Mouse (Mus musculus) liver, embryonic 13.5 days (tissue): ENCODE data around the gene Nmb. TPM values are rescaled to one million over a fixed set of nuclear protein-coding genes. Genes with fewer than 3 reads are reported as not detected.

Source experiments
- ATAC-seq: fragments of 200-750 bp; cut with Nextera tagmentation; 2 replicates; pipeline ENCODE4 v1.8.0; 2017; ENCODE audit warnings: low read depth, mild to moderate bottlenecking, moderate number of reproducible peaks, moderate library complexity
- DNase-seq: peaks from one replicate; pipeline ENCODE4 v3.0.0; 2022
- H3K27ac ChIP-seq: fragments of 300-500 bp; sonication (generic); 2 replicates; pipeline ENCODE4 v1.5.1; 2015; ENCODE audit warnings: moderate library complexity, mild to moderate bottlenecking, inconsistent platforms
- H3K27me3 ChIP-seq: fragments of 300-500 bp; sonication (generic); 2 replicates; pipeline ENCODE4 v1.6.1; 2015; ENCODE audit warnings: mild to moderate bottlenecking, inconsistent platforms
- H3K36me3 ChIP-seq: fragments of 300-500 bp; sonication (generic); 2 replicates; pipeline ENCODE4 v1.6.1; 2015; ENCODE audit warnings: mild to moderate bottlenecking, inconsistent platforms
- H3K4me1 ChIP-seq: fragments of 300-500 bp; sonication (generic); replicated peaks from 2 replicates; pipeline ENCODE4 v1.6.1; 2015; ENCODE audit warnings: inconsistent platforms
- H3K4me2 ChIP-seq: fragments of 300-500 bp; sonication (generic); 2 replicates; pipeline ENCODE4 v1.6.1; 2015; ENCODE audit warnings: inconsistent platforms, mild to moderate bottlenecking, moderate library complexity
- H3K4me3 ChIP-seq: fragments of 300-500 bp; sonication (generic); replicated peaks from 2 replicates; pipeline ENCODE4 v1.5.1; 2015; ENCODE audit warnings: mild to moderate bottlenecking, inconsistent platforms
- H3K9ac ChIP-seq: fragments of 300-500 bp; sonication (generic); 2 replicates; pipeline ENCODE4 v1.6.1; 2015; ENCODE audit warnings: mild to moderate bottlenecking, inconsistent platforms
- H3K9me3 ChIP-seq: fragments of 300-500 bp; sonication (generic); replicated peaks from 2 replicates; pipeline ENCODE4 v1.6.1; 2016; ENCODE audit warnings: inconsistent platforms
- WGBS: fragments of 180-500 bp; shearing (Covaris S2); methylation state at CpG from one replicate; pipeline ENCODE4 v1.1.7; 2015; ENCODE audit not compliant: insufficient replicate concordance; 5-methylcytosine and 5-hydroxymethylcytosine counted together
- polyA plus RNA-seq: library from polyadenylated mRNA; unstranded; fragments of >200 nt; fragmentation: Nextera tagmentation; extraction: Ambion mirVana; gene quantifications from 2 replicates; pipeline ENCODE4 v1.2.1, GENCODE M21; 2015

Gene Nmb
- polyA plus RNA-seq, 1 experiment from 2014 or later, result 1.5 TPM

GRCm38 (mm10) chr7:80873038-80873437 is 31.8 kb downstream of the Nmb start:
- peaks cover 25% of the 10 kb centered on the region for H3K36me3 ChIP-seq
- peak; percentile 48 for ATAC-seq
- H3K4me1 ChIP-seq, result 0 out of 2 replicates have a peak, but pooled peaks cover 8% of the 10 kb centered on the region

DNA sequence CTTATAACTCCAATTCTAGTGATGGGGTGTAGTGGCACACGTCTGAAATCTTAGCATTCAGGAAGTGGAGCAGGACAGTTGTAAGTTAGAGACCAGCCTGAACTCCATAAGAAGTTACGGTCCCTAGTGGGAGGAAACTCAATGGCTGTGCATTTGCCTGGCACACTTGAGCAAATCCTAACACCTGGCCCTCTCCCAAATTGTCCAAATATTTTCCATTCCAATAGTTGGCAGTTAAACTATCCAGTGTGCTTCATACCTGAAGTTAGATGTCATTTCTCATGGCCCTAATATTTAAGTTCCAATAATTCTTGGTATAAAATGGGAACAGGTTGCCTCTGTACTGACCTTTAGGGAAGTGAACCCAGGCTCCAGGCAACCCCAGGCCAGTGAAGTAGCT is 36.2 kb downstream of the Nmb start:
- ATAC-seq (no peak), DNase-seq (no peak)
- peaks cover 13% of the 10 kb centered on the region; the same call in 1 of the 2 replicates for H3K36me3 ChIP-seq

More at GRCm38 (mm10) chr7:80873038-80873437, 31.8 kb downstream of the Nmb start:
- H3K9ac ChIP-seq, result no peak overlapping the region
- H3K27me3 ChIP-seq, result peaks cover 13% of the 10 kb centered on the region
- no peak for DNase-seq
- 33% methylated on average over 5 of the region's 5 CpGs for WGBS
- no peak overlapping the region for H3K4me2 ChIP-seq
- no peaks in the 10 kb centered on the region for H3K9me3 ChIP-seq
- H3K27ac ChIP-seq, result no peak overlapping the region
- H3K4me3 ChIP-seq, result no peak overlapping the region

DNA sequence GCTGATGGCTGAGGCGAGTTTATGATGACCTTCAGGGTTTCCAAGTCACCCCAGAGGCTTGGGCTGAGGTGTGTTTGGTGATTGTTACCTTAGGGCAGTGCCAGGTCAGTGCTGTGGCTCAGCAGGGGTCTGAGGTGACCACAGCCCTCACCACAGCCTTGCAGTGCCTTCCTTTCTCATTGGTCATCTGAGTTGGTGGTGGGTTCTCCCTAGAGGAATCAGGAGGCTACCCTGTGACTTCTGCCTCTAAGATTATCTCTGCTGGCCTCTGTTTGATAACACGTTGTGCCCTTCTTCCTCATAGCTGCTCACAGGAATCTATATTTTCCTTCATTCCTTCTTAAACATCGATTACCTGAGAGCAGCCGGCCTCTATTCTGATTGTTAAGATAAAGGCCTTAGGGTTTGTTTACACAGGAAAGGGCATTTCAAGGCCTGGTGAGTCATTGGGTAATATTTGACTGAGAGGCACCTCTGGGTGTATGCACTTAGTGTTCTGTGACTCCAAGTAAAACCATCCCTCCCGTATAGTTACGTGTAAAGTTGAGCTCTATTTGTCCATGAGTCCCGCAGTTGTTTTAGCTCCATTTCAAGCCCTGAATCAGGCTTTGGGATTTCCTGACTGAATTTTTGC is 38.2 kb downstream of the Nmb start:
- H3K4me1 ChIP-seq, result peaks cover 46% of the 10 kb centered on the region
- H3K36me3 ChIP-seq, result peaks cover 6% of the 10 kb centered on the region; the same call in 1 of the 2 replicates
- no peak overlapping the region for H3K27ac ChIP-seq
- peak overlapping the region; percentile 33; the same call in 1 of the 2 replicates for H3K9ac ChIP-seq
- H3K27me3 ChIP-seq, result no peaks in the 10 kb centered on the region
- H3K4me2 ChIP-seq, result 0 out of 2 replicates have a peak overlapping the region, but pooled peaks have one; percentile 14
- WGBS, result 40% methylated on average over 7 of the region's 7 CpGs
- no peak for DNase-seq
- H3K4me3 ChIP-seq, result no peak overlapping the region
- ATAC-seq, result peak; percentile 37; the same call in 1 of the 2 replicates
- no peaks in the 10 kb centered on the region for H3K9me3 ChIP-seq

More for the DNA sequence above, 36.2 kb downstream of the Nmb start:
- Histone ChIP-seq H3K4me3 (no peak overlapping the region), H3K4me1 (peaks cover 34% of the 10 kb centered on the region), H3K4me2 (no peak overlapping the region), H3K27ac (no peak overlapping the region), H3K9ac (no peak overlapping the region), H3K9me3 (no peaks in the 10 kb centered on the region), H3K27me3 (no peaks in the 10 kb centered on the region)
- WGBS, result 75% methylated on average over 2 of the region's 2 CpGs

DNA sequence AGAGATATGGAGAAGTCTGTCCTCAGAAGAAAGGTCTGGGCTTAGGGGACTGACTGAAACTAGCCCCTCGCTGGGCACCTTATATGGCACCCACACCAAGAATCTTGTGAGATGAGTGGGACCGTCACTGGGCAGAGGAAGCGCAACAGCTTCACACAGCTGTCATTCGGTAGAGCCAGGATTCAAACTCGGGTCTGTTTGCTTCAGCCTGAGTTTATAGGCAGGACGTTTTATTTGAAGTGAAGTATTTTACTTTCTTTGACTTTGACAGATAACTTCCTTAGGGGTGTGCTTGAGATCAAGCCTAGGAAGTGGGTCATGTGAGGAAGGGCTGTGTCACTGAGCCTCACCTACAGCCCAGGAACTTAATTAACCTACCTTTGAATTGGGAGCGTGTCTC is 39.4 kb downstream of the Nmb start:
- Histone ChIP-seq H3K27me3 (no peaks in the 10 kb centered on the region), H3K4me1 (peaks cover 55% of the 10 kb centered on the region), H3K27ac (peak overlapping the region; percentile 61), H3K9me3 (no peaks in the 10 kb centered on the region), H3K36me3 (peaks cover 6% of the 10 kb centered on the region; the same call in 1 of the 2 replicates), H3K9ac (no peak overlapping the region), H3K4me2 (0 out of 2 replicates have a peak overlapping the region, but pooled peaks have one; percentile 13), H3K4me3 (no peak overlapping the region)
- WGBS, result 61% methylated on average over 7 of the region's 7 CpGs
- ATAC-seq (no peak), DNase-seq (no peak)

- no peak for DNase-seq
- H3K9ac ChIP-seq, result no peak overlapping the region
Measured at GRCm38 (mm10) chr7:80864831-80865230, 40.0 kb downstream of the Nmb start.

DNA sequence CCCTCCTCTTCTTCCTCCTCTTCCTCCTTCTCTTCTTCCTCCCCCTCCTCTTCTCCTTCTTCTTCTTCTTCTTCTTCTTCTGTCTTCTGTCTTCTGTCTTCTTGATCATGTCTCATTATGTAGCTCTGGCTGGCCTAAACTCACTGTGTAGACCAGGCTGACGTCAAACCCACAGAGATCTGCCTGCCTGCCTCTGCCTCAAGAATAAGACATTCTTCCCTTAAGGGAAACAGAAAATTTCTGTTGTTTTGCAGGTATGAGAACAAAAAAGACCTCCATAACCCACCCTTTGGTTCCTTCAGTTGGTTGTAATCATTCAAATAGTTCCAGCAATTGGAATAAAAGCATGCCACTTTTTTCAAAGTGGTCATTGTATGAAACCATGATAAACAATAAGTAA is 40.7 kb downstream of the Nmb start:
- ATAC-seq, result no peak
- WGBS, result 39% methylated on average over 1 of the region's 1 CpGs
- peak overlapping the region; percentile 10 for H3K27ac ChIP-seq

More at GRCm38 (mm10) chr7:80864831-80865230, 40.0 kb downstream of the Nmb start:
- Histone ChIP-seq H3K9me3 (no peaks in the 10 kb centered on the region), H3K4me3 (no peak overlapping the region), H3K27ac (peak overlapping the region; percentile 61), H3K4me2 (0 out of 2 replicates have a peak overlapping the region, but pooled peaks have one; percentile 13), H3K36me3 (peaks cover 6% of the 10 kb centered on the region; the same call in 1 of the 2 replicates), H3K4me1 (peaks cover 62% of the 10 kb centered on the region), H3K27me3 (no peaks in the 10 kb centered on the region)
- no peak for ATAC-seq
- WGBS, result 29% methylated on average over 8 of the region's 8 CpGs

DNA sequence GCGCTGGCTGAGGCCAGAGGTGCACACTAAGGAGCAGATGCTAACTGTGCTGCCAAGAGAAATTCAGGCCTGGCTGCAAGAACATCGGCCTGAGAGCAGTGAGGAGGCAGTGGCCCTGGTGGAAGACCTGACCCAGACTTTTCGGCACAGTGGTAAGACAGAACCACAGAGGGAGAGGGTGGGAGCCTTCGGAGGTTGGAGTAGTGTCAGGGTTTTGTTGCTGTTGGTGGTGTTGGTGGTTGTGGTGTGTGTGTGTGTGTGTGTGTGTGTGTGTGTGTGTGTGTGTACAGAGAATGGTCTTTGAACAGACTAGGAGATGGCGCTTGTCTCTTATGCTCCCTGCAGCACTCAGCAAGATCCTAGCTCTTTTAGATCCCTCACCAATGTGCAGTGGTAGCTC is 41.4 kb downstream of the Nmb start:
- H3K4me1 ChIP-seq, result peaks cover 63% of the 10 kb centered on the region
- DNase-seq (no peak), ATAC-seq (no peak)
- H3K9me3 ChIP-seq, result no peaks in the 10 kb centered on the region
- H3K9ac ChIP-seq, result no peak overlapping the region
- no peak overlapping the region for H3K4me2 ChIP-seq
- no peaks in the 10 kb centered on the region for H3K27me3 ChIP-seq
- H3K27ac ChIP-seq, result no peak overlapping the region
- WGBS, result 65% methylated on average over 5 of the region's 5 CpGs
- peaks cover 6% of the 10 kb centered on the region; the same call in 1 of the 2 replicates for H3K36me3 ChIP-seq
- no peak overlapping the region for H3K4me3 ChIP-seq

More for the DNA sequence above, 40.7 kb downstream of the Nmb start:
- H3K27me3 ChIP-seq, result no peaks in the 10 kb centered on the region
- H3K9ac ChIP-seq, result no peak overlapping the region
- no peak overlapping the region for H3K4me2 ChIP-seq
- H3K9me3 ChIP-seq, result no peaks in the 10 kb centered on the region
- peaks cover 6% of the 10 kb centered on the region; the same call in 1 of the 2 replicates for H3K36me3 ChIP-seq
- no peak for DNase-seq
- H3K4me3 ChIP-seq, result no peak overlapping the region
- H3K4me1 ChIP-seq, result peaks cover 63% of the 10 kb centered on the region

DNA sequence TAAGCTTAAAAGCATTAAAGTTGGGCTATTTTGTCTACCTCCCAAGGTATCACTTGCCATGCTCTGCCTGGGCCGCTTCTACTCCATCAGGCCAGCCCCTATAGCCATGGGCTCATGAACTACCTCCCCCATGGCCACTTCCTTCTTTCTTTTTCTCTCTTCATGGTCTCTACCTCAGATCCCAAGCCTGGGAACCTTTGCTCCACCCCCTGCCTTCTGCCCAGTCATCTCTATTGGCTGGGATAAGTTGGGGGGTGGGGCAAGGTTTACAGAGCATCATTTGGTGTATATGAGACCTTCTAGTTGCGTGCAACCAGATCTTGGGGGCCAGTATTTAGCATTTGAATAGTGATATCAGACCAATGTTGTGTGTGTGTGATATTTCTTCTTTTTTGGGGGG is 42.4 kb downstream of the Nmb start:
- no peaks in the 10 kb centered on the region for H3K27me3 ChIP-seq
- H3K9me3 ChIP-seq, result no peaks in the 10 kb centered on the region
- H3K4me1 ChIP-seq, result peaks cover 63% of the 10 kb centered on the region
- no peaks in the 10 kb centered on the region for H3K36me3 ChIP-seq
- ATAC-seq (no peak), DNase-seq (no peak)
- 55% methylated on average over 2 of the region's 2 CpGs for WGBS
- no peak overlapping the region for H3K27ac ChIP-seq
- H3K4me3 ChIP-seq, result no peak overlapping the region
- H3K4me2 ChIP-seq, result no peak overlapping the region
- H3K9ac ChIP-seq, result no peak overlapping the region

GRCm38 (mm10) chr7:80860729-80861274 is 44.1 kb downstream of the Nmb start, which contains the start of gene Zscan2:
Zscan2 (plus strand) TSS chr7:80860920.
- Histone ChIP-seq H3K27ac (peak within 1 kb of the TSS; percentile 72), H3K36me3 (no peaks in the 10 kb centered on the region), H3K9me3 (no peaks in the 10 kb centered on the region), H3K4me3 (peak within 1 kb of the TSS; percentile 83), H3K4me1 (peaks cover 46% of the 10 kb centered on the region), H3K27me3 (no peaks in the 10 kb centered on the region), H3K4me2 (peak within 1 kb of the TSS; percentile 93), H3K9ac (peak within 1 kb of the TSS; percentile 79)
- under 1% methylated on average over 40 of the region's 40 CpGs for WGBS
- ATAC-seq (peak; percentile 93), DNase-seq (peak; percentile 82)

DNA sequence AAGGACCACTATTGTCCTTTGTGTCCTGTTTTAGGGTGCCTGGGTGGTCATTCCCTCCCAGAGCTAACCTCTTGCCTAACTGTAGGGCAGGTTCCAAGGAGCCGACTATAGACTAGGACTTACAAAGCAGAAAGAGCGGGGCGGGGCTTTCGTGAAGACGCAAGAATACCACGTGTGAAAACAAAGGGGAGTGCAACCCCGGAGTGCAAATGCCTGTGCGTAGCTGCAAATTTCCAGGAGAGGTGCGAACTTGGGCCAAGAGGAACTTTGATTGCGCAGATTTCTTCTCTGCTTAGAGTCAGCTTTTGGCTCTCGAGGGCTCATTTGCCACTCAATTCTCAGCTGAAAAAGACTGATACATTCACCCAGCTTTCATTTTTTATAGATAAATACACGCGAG is 44.6 kb downstream of the Nmb start:
- Histone ChIP-seq H3K4me3 (peak overlapping the region; percentile 83), H3K4me2 (peak overlapping the region; percentile 93), H3K36me3 (no peaks in the 10 kb centered on the region), H3K27ac (no peak overlapping the region), H3K4me1 (peaks cover 41% of the 10 kb centered on the region), H3K27me3 (no peaks in the 10 kb centered on the region), H3K9me3 (no peaks in the 10 kb centered on the region), H3K9ac (peak overlapping the region; percentile 59)
- DNase-seq (peak; percentile 56), ATAC-seq (peak; percentile 29; the same call in 1 of the 2 replicates)
- 0% methylated on average over 13 of the region's 13 CpGs for WGBS

DNA sequence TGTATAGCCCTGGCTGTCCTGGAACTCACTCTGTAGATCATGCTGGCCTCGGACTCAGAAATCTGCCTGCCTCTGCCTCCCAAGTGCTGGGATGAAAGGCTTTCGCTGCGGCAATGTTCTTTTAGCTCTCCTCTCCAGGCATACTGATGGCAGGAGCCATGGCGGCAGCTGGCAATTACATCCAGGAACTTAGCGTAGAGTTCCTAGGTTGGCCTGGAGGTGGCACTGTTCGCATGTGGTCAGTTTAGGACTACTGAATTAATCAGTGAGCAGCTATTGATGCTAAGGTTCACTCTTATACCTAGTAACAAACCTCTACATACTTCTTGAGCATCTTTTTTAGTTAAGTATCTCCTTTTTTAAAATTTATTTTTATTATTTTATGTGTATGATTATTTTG is 47.7 kb downstream of the Nmb start:
- H3K4me3 ChIP-seq, result no peak overlapping the region
- H3K27ac ChIP-seq, result no peak overlapping the region
- H3K9ac ChIP-seq, result no peak overlapping the region
- no peaks in the 10 kb centered on the region for H3K36me3 ChIP-seq
- ATAC-seq (no peak), DNase-seq (peak; percentile 54)
- WGBS, result 8% methylated on average over 6 of the region's 6 CpGs
- no peaks in the 10 kb centered on the region for H3K9me3 ChIP-seq
- no peak overlapping the region for H3K4me2 ChIP-seq
- H3K27me3 ChIP-seq, result no peaks in the 10 kb centered on the region
- peaks cover 22% of the 10 kb centered on the region for H3K4me1 ChIP-seq
